Mouse (Mus musculus) heart, embryonic 14.5 days (tissue): ENCODE measurements around the gene Cacna1a. TPM values are rescaled to one million over a fixed set of nuclear protein-coding genes. Genes with fewer than 3 reads are reported as not detected.
A peak's percentile ranks its signal among the peaks of the same experiment; 100 is the strongest.

ENCODE experiments used
- ATAC-seq: fragments of 200-750 bp; cut with Nextera tagmentation; 2 replicates; pipeline ENCODE4 v1.8.0; 2017; ENCODE audit warnings: low read depth, moderate TSS enrichment; ENCODE audit not compliant: insufficient number of reproducible peaks, insufficient read depth, low FRiP score
- H3K27ac ChIP-seq, 2 experiments: fragments of 200-500 bp in 1 of 2; fragments of 300-500 bp in 1 of 2; sonication (generic) in 1 of 2; replicated peaks in 1 of 2; 2 replicates each; pipeline ENCODE4 v1.5.1; 2012 to 2014; ENCODE audit warnings: low read depth in 2 of 2, low read length in 2 of 2, control low read depth in 1 of 2, mild to moderate bottlenecking in 1 of 2, mixed read lengths in 1 of 2; ENCODE audit not compliant: control insufficient read depth in 1 of 2, insufficient read depth in 1 of 2
- H3K27me3 ChIP-seq: fragments of 300-500 bp; sonication (generic); 2 replicates; pipeline ENCODE4 v1.6.1; 2014; ENCODE audit warnings: mild to moderate bottlenecking, low read length, control low read depth; ENCODE audit not compliant: control insufficient read depth, insufficient read depth
- H3K36me3 ChIP-seq: fragments of 300-500 bp; sonication (generic); 2 replicates; pipeline ENCODE4 v1.6.1; 2014; ENCODE audit warnings: mild to moderate bottlenecking, control low read depth, low read length, mixed read lengths; ENCODE audit not compliant: control insufficient read depth, insufficient read depth
- H3K4me1 ChIP-seq, 2 experiments: fragments of 200-500 bp in 1 of 2; fragments of 300-500 bp in 1 of 2; sonication (generic) in 1 of 2; 2 replicates each; pipeline ENCODE4 v1.6.1; 2012 to 2014; ENCODE audit warnings: low read length in 2 of 2, control low read depth in 1 of 2, mixed read lengths in 1 of 2; ENCODE audit not compliant: control insufficient read depth in 2 of 2, insufficient read depth in 2 of 2
- H3K4me2 ChIP-seq: fragments of 300-500 bp; sonication (generic); 2 replicates; pipeline ENCODE4 v1.6.1; 2014; ENCODE audit warnings: mild to moderate bottlenecking, low read length
- H3K4me3 ChIP-seq, 2 experiments: fragments of 200-500 bp in 1 of 2; fragments of 300-500 bp in 1 of 2; sonication (generic) in 1 of 2; 2 replicates each; pipeline ENCODE4 v1.5.1; 2012 to 2014; ENCODE audit warnings: low read length in 2 of 2, mild to moderate bottlenecking in 2 of 2, control low read depth in 1 of 2, low read depth in 1 of 2, moderate library complexity in 1 of 2; ENCODE audit not compliant: control insufficient read depth in 1 of 2, insufficient read depth in 1 of 2
- H3K9ac ChIP-seq: fragments of 300-500 bp; sonication (generic); 2 replicates; pipeline ENCODE4 v1.6.1; 2014; ENCODE audit warnings: mild to moderate bottlenecking, low read length
- H3K9me3 ChIP-seq: fragments of 300-500 bp; sonication (generic); 2 replicates; pipeline ENCODE4 v1.6.1; 2016; ENCODE audit warnings: low read length, control low read depth; ENCODE audit not compliant: control insufficient read depth
- WGBS: fragments of 180-500 bp; shearing (Covaris S2); extraction: QIAGEN DNeasy Blood & Tissue Kit; methylation state at CpG from one replicate; pipeline ENCODE4 v1.1.7; 2014; 5-methylcytosine and 5-hydroxymethylcytosine counted together
- polyA plus RNA-seq: library from polyadenylated mRNA; unstranded; fragments of >200 nt; fragmentation: Nextera tagmentation; extraction: Ambion mirVana; gene quantifications from 2 replicates; pipeline ENCODE4 v1.2.1, GENCODE M21; 2014

Gene Cacna1a
- polyA plus RNA-seq, 1 experiment from 2014 or later, result 8.4 TPM

GRCm38 (mm10) chr8:84631813-84632212 lies 243.6 kb downstream of the Cacna1a start:
- H3K9me3 ChIP-seq, result no peaks in the 10 kb centered on the region
- H3K4me3 ChIP-seq, result no peak overlapping the region
- no peak overlapping the region for H3K27ac ChIP-seq
- 92% methylated on average over 4 of the region's 4 CpGs for WGBS
- H3K4me1 ChIP-seq, result peaks cover 17 to 21% of the 10 kb centered on the region in 2 experiments
- no peak for ATAC-seq
- H3K36me3 ChIP-seq, result no peaks in the 10 kb centered on the region
- H3K4me2 ChIP-seq, result no peak overlapping the region
- H3K9ac ChIP-seq, result no peak overlapping the region
- no peaks in the 10 kb centered on the region for H3K27me3 ChIP-seq

- Histone ChIP-seq H3K27me3 (no peaks in the 10 kb centered on the region), H3K27ac (no peak overlapping the region), H3K4me2 (no peak overlapping the region), H3K9me3 (no peaks in the 10 kb centered on the region), H3K4me1 (peaks cover 22 to 25% of the 10 kb centered on the region in 2 experiments), H3K4me3 (no peak overlapping the region), H3K36me3 (no peaks in the 10 kb centered on the region), H3K9ac (no peak overlapping the region)
- ATAC-seq, result no peak
- 39% methylated on average over 10 of the region's 10 CpGs for WGBS
These were observed 245.8 kb downstream of the Cacna1a start for GRCm38 (mm10) chr8:84633841-84634584.

GRCm38 (mm10) chr8:84634849-84635304 lies 246.6 kb downstream of the Cacna1a start:
- 50% methylated on average over 9 of the region's 9 CpGs for WGBS
- no peaks in the 10 kb centered on the region for H3K36me3 ChIP-seq
- no peaks in the 10 kb centered on the region for H3K9me3 ChIP-seq
- H3K4me2 ChIP-seq, result no peak overlapping the region
- peaks cover 22 to 25% of the 10 kb centered on the region in 2 experiments for H3K4me1 ChIP-seq
- no peak overlapping the region for H3K27ac ChIP-seq
- H3K27me3 ChIP-seq, result no peaks in the 10 kb centered on the region
- H3K9ac ChIP-seq, result peak overlapping the region; percentile 8; the same call in 1 of the 2 replicates
- H3K4me3 ChIP-seq, result no peak overlapping the region
- ATAC-seq, result no peak

- Histone ChIP-seq H3K9ac (peak overlapping the region; percentile 21; the same call in 1 of the 2 replicates), H3K27me3 (no peaks in the 10 kb centered on the region), H3K4me3 (no peak overlapping the region), H3K4me1 (peaks cover 22 to 29% of the 10 kb centered on the region in 2 experiments), H3K4me2 (no peak overlapping the region), H3K36me3 (no peaks in the 10 kb centered on the region), H3K27ac (no peak overlapping the region), H3K9me3 (no peaks in the 10 kb centered on the region)
- 71% methylated on average over 14 of the region's 14 CpGs for WGBS
- no peak for ATAC-seq
These were observed 247.3 kb downstream of the Cacna1a start for GRCm38 (mm10) chr8:84635397-84636050.

- H3K36me3 ChIP-seq, result no peaks in the 10 kb centered on the region
- ATAC-seq, result no peak
- H3K4me1 ChIP-seq, result peaks cover 22 to 29% of the 10 kb centered on the region in 2 experiments
- H3K9me3 ChIP-seq, result no peaks in the 10 kb centered on the region
- no peaks in the 10 kb centered on the region for H3K27me3 ChIP-seq
- H3K9ac ChIP-seq, result peak overlapping the region; percentile 21; the same call in 1 of the 2 replicates
- no peak overlapping the region for H3K27ac ChIP-seq
- no peak overlapping the region for H3K4me3 ChIP-seq
- WGBS, result 73% methylated on average over 17 of the region's 17 CpGs
- H3K4me2 ChIP-seq, result no peak overlapping the region
These were observed 247.9 kb downstream of the Cacna1a start for GRCm38 (mm10) chr8:84636051-84636691.

- no peak for ATAC-seq
- H3K9me3 ChIP-seq, result no peaks in the 10 kb centered on the region
- H3K9ac ChIP-seq, result peak overlapping the region; percentile 83
- WGBS, result 53% methylated on average over 8 of the region's 8 CpGs
- peak overlapping the region; percentile 56 to 58 for H3K4me3 ChIP-seq
- H3K36me3 ChIP-seq, result no peaks in the 10 kb centered on the region
- peaks cover 22 to 29% of the 10 kb centered on the region in 2 experiments for H3K4me1 ChIP-seq
- no peaks in the 10 kb centered on the region for H3K27me3 ChIP-seq
- H3K4me2 ChIP-seq, result peak overlapping the region; percentile 87
- peak overlapping the region in 1 of 2 experiments; percentile 88; a peak in 1 of 4 replicates for H3K27ac ChIP-seq
These were observed 249.8 kb downstream of the Cacna1a start for GRCm38 (mm10) chr8:84637946-84638554.

- Histone ChIP-seq H3K4me2 (peak overlapping the region; percentile 87), H3K9me3 (no peaks in the 10 kb centered on the region), H3K27me3 (no peaks in the 10 kb centered on the region), H3K4me3 (peak overlapping the region; percentile 56 to 58), H3K27ac (peak overlapping the region; percentile 66 to 88), H3K9ac (peak overlapping the region; percentile 83), H3K36me3 (no peaks in the 10 kb centered on the region), H3K4me1 (peaks cover 22 to 29% of the 10 kb centered on the region in 2 experiments)
- peak; percentile 34 for ATAC-seq
- 1% methylated on average over 44 of the region's 52 CpGs for WGBS
These were observed 250.4 kb downstream of the Cacna1a start for GRCm38 (mm10) chr8:84638555-84639161.
